Mouse (Mus musculus) heart, embryonic 12.5 days (tissue): ENCODE data around the gene Gsta4. TPM values are rescaled to one million over a fixed set of nuclear protein-coding genes. Genes with fewer than 3 reads are reported as not detected.
"Not testable (repeated sequence)": the region's sequence is repeated elsewhere in the genome, so short reads cannot be mapped to it uniquely, and the experiment has no call there.

ENCODE experiments used
- ATAC-seq: fragments of 200-750 bp; cut with Nextera tagmentation; 2 replicates; pipeline ENCODE4 v1.8.0; 2017; ENCODE audit warnings: moderate TSS enrichment, moderate library complexity; ENCODE audit not compliant: insufficient number of reproducible peaks, low FRiP score
- H3K27ac ChIP-seq: fragments of 300-500 bp; sonication (generic); 2 replicates; pipeline ENCODE4 v1.5.1; 2016; ENCODE audit warnings: mild to moderate bottlenecking, moderate library complexity; ENCODE audit not compliant: poor library complexity, severe bottlenecking
- H3K27me3 ChIP-seq: fragments of 300-500 bp; sonication (generic); replicated peaks from 2 replicates; pipeline ENCODE4 v1.6.1; 2016; ENCODE audit warnings: mild to moderate bottlenecking, moderate library complexity
- H3K36me3 ChIP-seq: fragments of 300-500 bp; sonication (generic); 2 replicates; pipeline ENCODE4 v1.6.1; 2016; ENCODE audit warnings: mild to moderate bottlenecking, moderate library complexity
- H3K4me1 ChIP-seq: fragments of 300-500 bp; sonication (generic); replicated peaks from 2 replicates; pipeline ENCODE4 v1.6.1; 2016; ENCODE audit warnings: mild to moderate bottlenecking
- H3K4me2 ChIP-seq: fragments of 300-500 bp; sonication (generic); 2 replicates; pipeline ENCODE4 v1.6.1; 2016; ENCODE audit warnings: mild to moderate bottlenecking, moderate library complexity
- H3K4me3 ChIP-seq: fragments of 300-500 bp; sonication (generic); 2 replicates; pipeline ENCODE4 v1.5.1; 2016; ENCODE audit warnings: mild to moderate bottlenecking
- H3K9ac ChIP-seq: fragments of 300-500 bp; sonication (generic); 2 replicates; pipeline ENCODE4 v1.6.1; 2016; ENCODE audit warnings: mild to moderate bottlenecking, moderate library complexity
- H3K9me3 ChIP-seq: fragments of 300-500 bp; sonication (generic); replicated peaks from 2 replicates; pipeline ENCODE4 v1.6.1; 2016; ENCODE audit warnings: mild to moderate bottlenecking, moderate library complexity
- WGBS: fragments of 180-500 bp; shearing (Covaris S2); methylation state at CpG from one replicate; pipeline ENCODE4 v1.1.7; 2016; 5-methylcytosine and 5-hydroxymethylcytosine counted together
- polyA plus RNA-seq: library from polyadenylated mRNA; unstranded; fragments of >200 nt; fragmentation: Nextera tagmentation; extraction: Ambion mirVana; gene quantifications from 2 replicates; pipeline ENCODE4 v1.2.1, GENCODE M21; 2016

The Gsta4 gene
- polyA plus RNA-seq, 1 experiment from 2014 or later: 74.5 TPM

DNA sequence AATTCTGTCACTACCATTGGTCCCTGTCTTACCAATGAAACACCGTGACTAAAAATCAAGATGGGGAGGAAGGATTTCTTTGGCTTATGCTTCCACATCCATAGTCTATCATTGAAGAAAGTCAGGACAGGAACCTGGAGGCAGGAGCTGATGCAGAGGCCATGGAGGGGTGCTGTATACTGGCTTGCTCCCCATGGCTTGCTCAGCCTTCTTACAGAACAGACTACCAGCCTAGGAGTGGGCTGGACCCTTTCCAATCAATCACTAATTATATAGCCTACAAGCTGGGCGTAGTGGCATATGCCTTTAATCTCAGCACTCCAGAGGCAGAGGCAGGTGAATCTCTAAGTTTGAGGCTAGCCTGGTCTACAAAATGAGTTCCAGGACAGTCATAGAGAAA, 28.2 kb downstream of the Gsta4 start:
- Histone ChIP-seq H3K4me1 (peaks cover 26% of the 10 kb centered on the region), H3K4me2 (no peak overlapping the region), H3K9me3 (no peaks in the 10 kb centered on the region), H3K27ac (no peak overlapping the region), H3K9ac (no peak overlapping the region), H3K36me3 (peaks cover 20% of the 10 kb centered on the region; the same call in 1 of the 2 replicates), H3K4me3 (no peak overlapping the region), H3K27me3 (no peaks in the 10 kb centered on the region)
- ATAC-seq: no peak
- 85% methylated on average over 2 of the region's 2 CpGs for WGBS

DNA sequence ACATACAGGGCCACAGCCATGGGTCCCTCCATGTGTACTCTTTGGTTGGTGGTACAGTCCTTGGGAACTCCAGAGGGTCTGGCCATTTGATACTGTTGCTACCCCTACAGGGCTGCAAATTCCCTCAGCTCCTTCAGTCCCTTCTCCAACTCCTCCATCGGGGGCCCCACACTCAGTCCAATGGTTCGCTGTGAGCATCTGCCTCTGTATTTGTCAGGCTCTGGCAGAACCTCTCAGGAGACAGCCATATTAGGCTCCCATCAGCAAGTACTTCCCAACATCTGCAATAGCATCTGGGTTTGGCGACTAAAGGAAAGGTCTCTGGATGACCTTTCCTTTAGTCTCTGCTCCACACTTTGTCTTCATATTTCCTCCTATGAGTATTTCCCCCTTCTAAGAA, 28.9 kb downstream of the Gsta4 start:
- H3K27me3 ChIP-seq: no peaks in the 10 kb centered on the region
- no peak for ATAC-seq

GRCm38 (mm10) chr9:78212341-78213049, 29.9 kb downstream of the Gsta4 start:
- 0 out of 2 replicates have a peak overlapping the region, but pooled peaks have one; percentile 3 for H3K4me2 ChIP-seq

More for the DNA sequence above, 28.9 kb downstream of the Gsta4 start:
- Histone ChIP-seq H3K36me3 (peaks cover 18% of the 10 kb centered on the region; the same call in 1 of the 2 replicates), H3K4me1 (peaks cover 26% of the 10 kb centered on the region), H3K4me2 (no peak overlapping the region), H3K4me3 (no peak overlapping the region), H3K9ac (no peak overlapping the region), H3K27ac (peak overlapping the region; percentile 84), H3K9me3 (no peaks in the 10 kb centered on the region)
- 88% methylated on average over 3 of the region's 3 CpGs for WGBS

GRCm38 (mm10) chr9:78217074-78217473, 34.5 kb downstream of the Gsta4 start:
- no peaks in the 10 kb centered on the region for H3K27me3 ChIP-seq
- H3K36me3 ChIP-seq: no peaks in the 10 kb centered on the region
- 0 out of 2 replicates have a peak overlapping the region, but pooled peaks have one; percentile 15 for H3K27ac ChIP-seq
- H3K9ac ChIP-seq: no peak overlapping the region
- no peak for ATAC-seq
- H3K9me3 ChIP-seq: no peaks in the 10 kb centered on the region
- peaks cover 18% of the 10 kb centered on the region for H3K4me1 ChIP-seq
- 65% methylated on average over 4 of the region's 4 CpGs for WGBS
- H3K4me3 ChIP-seq: no peak overlapping the region
- H3K4me2 ChIP-seq: no peak overlapping the region

More at GRCm38 (mm10) chr9:78212341-78213049, 29.9 kb downstream of the Gsta4 start:
- Histone ChIP-seq H3K36me3 (peaks cover 18% of the 10 kb centered on the region; the same call in 1 of the 2 replicates), H3K4me3 (no peak overlapping the region), H3K27ac (peak overlapping the region; percentile 84), H3K9me3 (no peaks in the 10 kb centered on the region), H3K9ac (no peak overlapping the region), H3K4me1 (peaks cover 26% of the 10 kb centered on the region), H3K27me3 (no peaks in the 10 kb centered on the region)
- WGBS: 30% methylated on average over 7 of the region's 7 CpGs
- peak; percentile 88 for ATAC-seq

DNA sequence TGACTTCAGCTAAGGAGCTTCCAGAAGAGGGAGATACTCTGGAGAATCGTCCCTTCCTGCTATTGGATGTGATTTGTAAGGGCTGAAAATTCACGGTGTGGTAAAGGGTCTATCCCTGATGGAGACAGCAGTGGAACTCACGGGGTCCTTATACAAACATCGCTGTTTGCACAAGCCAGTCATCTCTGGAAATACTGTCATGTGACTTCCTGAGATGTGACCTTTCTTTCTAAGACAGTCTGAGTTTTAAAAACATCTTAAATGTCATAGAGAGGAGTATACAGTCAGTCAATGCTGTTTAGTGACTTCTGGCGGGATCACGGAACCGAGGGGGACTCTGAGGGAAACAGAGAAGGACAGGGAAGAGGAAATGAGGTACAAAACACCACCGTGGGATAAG, 40.0 kb downstream of the Gsta4 start:
- no peak overlapping the region for H3K27ac ChIP-seq
- H3K4me2 ChIP-seq: no peak overlapping the region
- 57% methylated on average over 8 of the region's 8 CpGs for WGBS
- H3K27me3 ChIP-seq: no peaks in the 10 kb centered on the region
- H3K4me1 ChIP-seq: peaks cover 17% of the 10 kb centered on the region
- no peak for ATAC-seq
- no peaks in the 10 kb centered on the region for H3K36me3 ChIP-seq
- no peak overlapping the region for H3K9ac ChIP-seq
- H3K9me3 ChIP-seq: no peaks in the 10 kb centered on the region
- no peak overlapping the region for H3K4me3 ChIP-seq

GRCm38 (mm10) chr9:78223221-78223902, 40.8 kb downstream of the Gsta4 start:
- Histone ChIP-seq H3K27me3 (no peaks in the 10 kb centered on the region), H3K4me3 (no peak overlapping the region), H3K4me2 (no peak overlapping the region), H3K36me3 (no peaks in the 10 kb centered on the region), H3K9ac (no peak overlapping the region), H3K27ac (no peak overlapping the region), H3K4me1 (peaks cover 17% of the 10 kb centered on the region), H3K9me3 (no peaks in the 10 kb centered on the region)
- 71% methylated on average over 10 of the region's 10 CpGs for WGBS
- no peak for ATAC-seq

GRCm38 (mm10) chr9:78224418-78224817, 41.8 kb downstream of the Gsta4 start:
- Histone ChIP-seq H3K4me3 (no peak overlapping the region), H3K27ac (no peak overlapping the region), H3K36me3 (no peaks in the 10 kb centered on the region), H3K9ac (no peak overlapping the region), H3K27me3 (no peaks in the 10 kb centered on the region), H3K4me2 (no peak overlapping the region), H3K4me1 (peaks cover 18% of the 10 kb centered on the region), H3K9me3 (no peaks in the 10 kb centered on the region)
- WGBS: 91% methylated on average over 2 of the region's 2 CpGs
- ATAC-seq: no peak

GRCm38 (mm10) chr9:78225304-78225703, 42.7 kb downstream of the Gsta4 start:
- Histone ChIP-seq H3K36me3 (no peaks in the 10 kb centered on the region), H3K9ac (no peak overlapping the region), H3K27me3 (no peaks in the 10 kb centered on the region), H3K4me2 (peak overlapping the region; percentile 38), H3K27ac (peak overlapping the region; percentile 57; the same call in 1 of the 2 replicates), H3K4me3 (no peak overlapping the region), H3K4me1 (peaks cover 20% of the 10 kb centered on the region), H3K9me3 (no peaks in the 10 kb centered on the region)
- no peak for ATAC-seq
- 57% methylated on average over 11 of the region's 11 CpGs for WGBS

DNA sequence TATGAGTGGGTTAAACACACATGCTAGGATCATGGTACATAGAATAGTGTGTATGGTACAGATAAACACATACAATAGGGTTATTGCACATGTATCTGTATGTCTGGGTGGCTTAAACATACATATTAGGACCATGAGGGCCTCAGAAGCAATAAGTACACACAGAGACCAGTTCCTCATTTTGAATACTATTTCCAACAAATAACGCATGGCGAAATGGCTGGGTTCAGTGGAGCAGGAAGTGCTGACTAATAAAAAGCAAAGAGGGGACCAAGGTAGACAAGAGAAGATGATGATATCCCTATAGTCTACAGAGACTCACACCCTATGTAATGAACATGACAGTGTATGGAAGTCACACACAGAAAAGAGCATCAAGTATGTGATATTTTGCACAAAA, 45.5 kb downstream of the Gsta4 start:
- Histone ChIP-seq H3K36me3 (no peaks in the 10 kb centered on the region), H3K9me3 (no peaks in the 10 kb centered on the region), H3K27ac (no peak overlapping the region), H3K27me3 (no peaks in the 10 kb centered on the region), H3K9ac (no peak overlapping the region), H3K4me1 (peaks cover 16% of the 10 kb centered on the region), H3K4me3 (no peak overlapping the region), H3K4me2 (no peak overlapping the region)
- no peak for ATAC-seq
- 91% methylated on average over 2 of the region's 2 CpGs for WGBS

DNA sequence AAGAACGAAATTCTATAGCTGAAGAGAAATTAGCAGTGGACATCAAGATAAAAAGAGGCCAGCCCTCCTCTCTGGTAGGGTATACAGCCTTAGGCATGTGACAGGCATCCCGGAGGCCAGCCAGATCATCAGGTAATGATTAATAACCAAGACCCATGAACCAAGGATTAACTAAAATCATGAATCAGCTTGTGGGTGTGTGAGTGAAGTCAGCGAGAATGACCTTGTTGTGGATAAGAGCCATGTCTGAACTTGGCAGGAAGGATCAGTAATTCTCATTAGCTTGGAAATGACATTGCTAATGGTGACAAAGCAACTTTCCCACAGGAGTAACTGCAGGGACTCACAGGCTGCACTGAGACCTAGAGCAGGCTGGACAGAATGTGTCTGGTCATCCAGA, 47.1 kb downstream of the Gsta4 start:
- H3K4me2 ChIP-seq, H3K9ac ChIP-seq, H3K27ac ChIP-seq, H3K27me3 ChIP-seq, ATAC-seq, H3K9me3 ChIP-seq, H3K4me3 ChIP-seq, H3K36me3 ChIP-seq, H3K4me1 ChIP-seq: not testable (repeated sequence)
- WGBS: 54% methylated on average over 3 of the region's 3 CpGs

- H3K4me1 ChIP-seq, H3K36me3 ChIP-seq, H3K27ac ChIP-seq, H3K27me3 ChIP-seq, ATAC-seq, H3K4me2 ChIP-seq, H3K4me3 ChIP-seq, H3K9ac ChIP-seq, H3K9me3 ChIP-seq: not testable (repeated sequence)
- 59% methylated on average over 3 of the region's 3 CpGs for WGBS
Observed at GRCm38 (mm10) chr9:78230461-78230860, 47.9 kb downstream of the Gsta4 start, which contains the start of gene Gsta1. TSS of gene Gsta1 (plus strand) at chr9:78230656.
